Mouse (Mus musculus) myocyte (in vitro differentiated cells): Measurements from ENCODE around the gene Tnnt3. TPM values are rescaled to one million over a fixed set of nuclear protein-coding genes. Genes with fewer than 3 reads are reported as not detected.

Experiments used
- H3K27me3 ChIP-seq: one replicate; pipeline ENCODE4 v1.6.1; 2011; ENCODE audit not compliant: control insufficient read depth, insufficient read depth, insufficient read length
- H3K36me3 ChIP-seq: one replicate; pipeline ENCODE4 v1.6.1; 2011; ENCODE audit not compliant: control insufficient read depth, insufficient read depth
- H3K4me2 ChIP-seq: one replicate; pipeline ENCODE4 v1.6.1; 2011; ENCODE audit warnings: low read depth, control low read depth
- H3K4me3 ChIP-seq: one replicate; pipeline ENCODE4 v1.5.1; 2011; ENCODE audit warnings: mild to moderate bottlenecking, control low read depth, moderate library complexity
- H3K79me2 ChIP-seq: one replicate; pipeline ENCODE4 v1.6.1; 2011; ENCODE audit not compliant: control insufficient read depth, insufficient read depth
- H3ac ChIP-seq: one replicate; pipeline ENCODE4 v1.6.1; 2011; ENCODE audit not compliant: control insufficient read depth, insufficient read length
- CEBPB ChIP-seq: IDR thresholded peaks from 2 replicates; pipeline ENCODE4 v1.6.1; 2011; ENCODE audit warnings: mild to moderate bottlenecking, moderate library complexity; ENCODE audit not compliant: poor library complexity, insufficient read depth, severe bottlenecking
- E2F4 ChIP-seq: IDR thresholded peaks from one replicate; pipeline ENCODE4 v1.6.1; 2011; ENCODE audit warnings: mild to moderate bottlenecking, control low read depth, moderate library complexity; ENCODE audit not compliant: insufficient read depth
- MAX ChIP-seq: IDR thresholded peaks from one replicate; pipeline ENCODE4 v1.6.1; 2011; ENCODE audit warnings: low read depth, mild to moderate bottlenecking, control low read depth
- MYOD1 ChIP-seq, 3 experiments: IDR thresholded peaks; one replicate each; pipeline ENCODE4 v1.6.1; 2011; ENCODE audit warnings: control low read depth in 2 of 3, low read depth in 2 of 3, mild to moderate bottlenecking in 2 of 3, moderate library complexity in 1 of 3; ENCODE audit not compliant: insufficient read length in 2 of 3, control insufficient read depth in 1 of 3
- MYOG ChIP-seq, 3 experiments: IDR thresholded peaks; one replicate each; pipeline ENCODE4 v1.6.1; 2011; ENCODE audit warnings: control low read depth in 2 of 3, low read depth in 2 of 3, mild to moderate bottlenecking in 2 of 3; ENCODE audit not compliant: insufficient read length in 2 of 3, control insufficient read depth in 1 of 3, insufficient read depth in 1 of 3
- POLR2A ChIP-seq: IDR thresholded peaks from one replicate; pipeline ENCODE4 v1.6.1; 2011; ENCODE audit warnings: low read depth, mild to moderate bottlenecking, control low read depth, moderate library complexity; ENCODE audit not compliant: insufficient read length
- POLR2AphosphoS2 ChIP-seq: IDR thresholded peaks from one replicate; pipeline ENCODE4 v1.6.1; 2011; ENCODE audit warnings: low read depth, control low read depth; ENCODE audit not compliant: insufficient read length
- REST ChIP-seq: IDR thresholded peaks from one replicate; pipeline ENCODE4 v1.6.1; 2011; ENCODE audit warnings: mild to moderate bottlenecking, control low read depth, moderate library complexity; ENCODE audit not compliant: insufficient read depth, insufficient read length
- SRF ChIP-seq: IDR thresholded peaks from one replicate; pipeline ENCODE4 v1.6.1; 2011; ENCODE audit warnings: low read depth; ENCODE audit not compliant: control insufficient read depth, insufficient read length
- TCF12 ChIP-seq: IDR thresholded peaks from one replicate; pipeline ENCODE4 v1.6.1; 2011; ENCODE audit warnings: mild to moderate bottlenecking, control low read depth; ENCODE audit not compliant: poor library complexity, insufficient read depth, severe bottlenecking
- TCF3 ChIP-seq: IDR thresholded peaks from one replicate; pipeline ENCODE4 v1.6.1; 2011; ENCODE audit warnings: low read depth, control low read depth; ENCODE audit not compliant: insufficient read length
- USF1 ChIP-seq: IDR thresholded peaks from one replicate; pipeline ENCODE4 v1.6.1; 2011; ENCODE audit warnings: low read depth, mild to moderate bottlenecking, control low read depth, moderate library complexity
- polyA plus RNA-seq: library from polyadenylated mRNA; unstranded; fragments of >200 nt; fragmentation: generic; extraction: Trizol; gene quantifications from one replicate; pipeline ENCODE4 v1.2.1, GENCODE M21; 2012; ENCODE audit warnings: missing spikeins

Tnnt3 gene
- polyA plus RNA-seq, 1 experiment = 2,107 TPM

DNA sequence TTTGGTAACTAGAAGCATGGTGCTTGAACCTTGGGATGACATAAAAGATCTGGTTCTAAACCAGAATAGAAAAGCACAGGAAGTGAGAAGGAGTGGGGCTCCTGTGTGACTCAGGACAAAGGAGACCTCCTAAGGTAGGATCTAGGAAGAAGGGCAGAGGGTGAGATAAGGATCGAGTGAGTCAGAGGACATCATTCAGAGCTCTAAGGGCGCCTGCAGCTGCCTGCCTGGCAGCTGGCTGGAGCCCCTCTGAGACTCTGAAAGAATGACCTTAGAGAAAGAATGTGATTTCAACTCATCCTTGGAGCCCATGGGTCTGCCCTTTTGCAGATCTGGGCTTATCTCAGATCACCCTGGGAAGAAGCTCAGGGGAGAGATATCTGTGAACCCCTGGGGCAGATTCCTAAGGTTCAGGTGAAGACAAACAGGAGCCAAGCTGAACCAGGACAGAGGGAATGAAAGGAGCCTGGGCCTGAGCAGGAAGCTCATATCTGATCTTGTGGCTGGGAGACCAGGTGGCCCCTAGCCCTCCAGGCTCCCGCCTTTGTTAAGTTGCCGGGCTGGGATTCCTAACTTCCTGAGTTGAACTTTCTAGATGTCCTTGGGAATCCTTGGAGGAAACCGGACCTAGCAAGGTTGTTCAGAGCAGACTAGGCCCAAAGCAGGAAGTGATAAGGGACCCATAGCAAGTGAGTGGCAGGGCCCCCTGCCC is 530 bp downstream of the Tnnt3 start:
- Histone ChIP-seq H3K4me3 (peak overlapping the region; percentile 32), H3K27me3 (no peaks in the 10 kb centered on the region), H3ac (no peak overlapping the region), H3K4me2 (peak overlapping the region; percentile 88), H3K79me2 (peaks cover 10% of the 10 kb centered on the region), H3K36me3 (peaks cover 27% of the 10 kb centered on the region)
- TF ChIP-seq CEBPB = no peak
- TF ChIP-seq REST = no peak
- peak in 2 of 3 experiments; percentile 41 to 61 for TF ChIP-seq MYOG (IDR thresholded peaks at IDR 0.05; ENCODE audit: control insufficient read depth in 1 of 3, insufficient read depth in 1 of 3, insufficient read length in 2 of 3, low read depth in 2 of 3)
- no peak for TF ChIP-seq SRF
- peak; percentile 26 for TF ChIP-seq TCF12
- TF ChIP-seq TCF3 = no peak
- TF ChIP-seq MAX = no peak
- peak; percentile 26 for TF ChIP-seq POLR2A
- TF ChIP-seq MYOD1 (IDR thresholded peaks at IDR 0.05; ENCODE audit: control insufficient read depth in 1 of 3, insufficient read length in 2 of 3, low read depth in 2 of 3) = peak in 2 of 3 experiments; percentile 67 to 71

DNA sequence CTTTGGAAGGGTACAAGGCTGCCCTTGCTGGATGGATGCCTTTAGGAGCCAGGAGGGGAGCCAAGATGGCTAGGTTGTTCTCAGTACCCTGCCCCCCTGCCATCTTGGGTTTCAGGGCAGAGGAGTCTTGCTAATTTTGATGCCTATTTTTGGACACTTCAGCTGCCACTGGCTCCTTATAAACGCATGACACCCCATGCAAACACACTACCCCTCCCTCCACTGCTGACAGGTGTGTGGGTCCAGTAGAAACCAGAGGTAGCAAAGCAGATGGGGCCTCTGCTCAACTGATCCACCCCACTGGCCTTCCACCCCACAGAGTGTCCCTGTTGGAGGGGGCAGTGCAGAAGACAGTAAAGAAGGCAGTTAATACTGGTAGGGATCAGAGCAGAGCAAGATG is 1.4 kb downstream of the Tnnt3 start:
- H3K4me3 ChIP-seq = peak overlapping the region; percentile 32
- no peaks in the 10 kb centered on the region for H3K27me3 ChIP-seq
- H3K36me3 ChIP-seq = peaks cover 19% of the 10 kb centered on the region
- H3K79me2 ChIP-seq = peaks cover 10% of the 10 kb centered on the region
- peak overlapping the region; percentile 88 for H3K4me2 ChIP-seq
- H3ac ChIP-seq = no peak overlapping the region
- TF ChIP-seq POLR2A (peak; percentile 57), MYOG (IDR thresholded peaks at IDR 0.05; ENCODE audit: control insufficient read depth in 1 of 3, insufficient read depth in 1 of 3, insufficient read length in 2 of 3, low read depth in 2 of 3) (peak; percentile 89 to 99 (median 98)), E2F4 (no peak), TCF3 (peak; percentile 37), MYOD1 (IDR thresholded peaks at IDR 0.05; ENCODE audit: control insufficient read depth in 1 of 3, insufficient read length in 2 of 3, low read depth in 2 of 3) (peak; percentile 95 to 97 (median 97)), REST (no peak), CEBPB (no peak), SRF (peak; percentile 70), TCF12 (peak; percentile 95), POLR2AphosphoS2 (peak; percentile 75), MAX (no peak)

DNA sequence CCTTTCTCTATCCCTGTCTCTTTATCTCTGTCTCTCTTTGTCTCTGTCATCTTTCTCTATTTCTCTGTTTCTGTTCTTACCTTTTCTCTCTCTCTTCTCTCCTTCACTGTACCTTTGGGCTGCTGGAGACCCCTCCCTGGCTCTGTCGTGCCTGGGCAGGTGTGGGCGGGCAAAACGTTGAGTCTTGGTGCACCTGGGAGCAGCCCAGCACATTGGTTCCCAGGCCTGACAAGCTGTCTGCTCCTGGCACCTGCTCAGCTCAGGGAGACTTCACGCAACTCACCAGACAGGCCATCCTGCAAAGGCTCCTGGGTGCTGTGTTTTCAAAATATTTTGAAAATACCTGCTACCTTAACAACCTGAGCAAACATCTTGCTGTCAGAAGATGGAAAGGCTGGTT is 4.6 kb downstream of the Tnnt3 start:
- TF ChIP-seq MYOD1 (IDR thresholded peaks at IDR 0.05; ENCODE audit: control insufficient read depth in 1 of 3, insufficient read length in 2 of 3, low read depth in 2 of 3) = no peak
- TF ChIP-seq MYOG (IDR thresholded peaks at IDR 0.05; ENCODE audit: control insufficient read depth in 1 of 3, insufficient read depth in 1 of 3, insufficient read length in 2 of 3, low read depth in 2 of 3) = no peak
- TF ChIP-seq E2F4 = no peak
- TF ChIP-seq SRF = no peak
- TF ChIP-seq TCF12 = no peak
- no peak for TF ChIP-seq CEBPB
- TF ChIP-seq USF1 = no peak
- TF ChIP-seq MAX = no peak
- TF ChIP-seq POLR2A = peak; percentile 25
- peak; percentile 47 for TF ChIP-seq POLR2AphosphoS2
- TF ChIP-seq REST = no peak
- no peak for TF ChIP-seq TCF3
- Histone ChIP-seq H3ac (no peak overlapping the region), H3K36me3 (peaks cover 13% of the 10 kb centered on the region), H3K27me3 (no peaks in the 10 kb centered on the region), H3K4me3 (no peak overlapping the region), H3K4me2 (peak overlapping the region; percentile 88), H3K79me2 (peaks cover 10% of the 10 kb centered on the region)

DNA sequence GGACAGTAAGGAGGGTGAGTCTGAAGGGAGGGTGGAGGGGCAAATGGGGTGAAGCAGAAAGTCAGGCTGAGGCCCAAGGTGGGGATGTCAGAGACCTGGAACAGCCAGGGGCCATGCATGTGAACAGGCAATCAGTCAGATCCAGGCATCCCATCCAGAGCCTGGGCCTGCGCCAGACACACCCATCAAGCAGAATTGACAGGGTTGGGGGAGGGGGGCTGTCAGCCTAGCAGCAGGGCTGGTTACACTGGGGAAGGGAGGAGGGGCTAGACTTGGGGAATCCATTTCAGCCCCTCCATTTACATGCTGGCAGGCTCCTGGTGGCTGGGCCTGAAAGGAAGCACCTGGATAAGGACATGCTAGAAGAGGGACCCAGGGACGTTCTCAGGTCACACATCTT is 7.3 kb downstream of the Tnnt3 start:
- Histone ChIP-seq H3K4me3 (no peak overlapping the region), H3K4me2 (no peak overlapping the region), H3K79me2 (peaks cover 5% of the 10 kb centered on the region), H3K27me3 (no peaks in the 10 kb centered on the region), H3K36me3 (peaks cover 13% of the 10 kb centered on the region), H3ac (no peak overlapping the region)
- TF ChIP-seq POLR2AphosphoS2 (peak; percentile 58), SRF (no peak), POLR2A (peak; percentile 39)

DNA sequence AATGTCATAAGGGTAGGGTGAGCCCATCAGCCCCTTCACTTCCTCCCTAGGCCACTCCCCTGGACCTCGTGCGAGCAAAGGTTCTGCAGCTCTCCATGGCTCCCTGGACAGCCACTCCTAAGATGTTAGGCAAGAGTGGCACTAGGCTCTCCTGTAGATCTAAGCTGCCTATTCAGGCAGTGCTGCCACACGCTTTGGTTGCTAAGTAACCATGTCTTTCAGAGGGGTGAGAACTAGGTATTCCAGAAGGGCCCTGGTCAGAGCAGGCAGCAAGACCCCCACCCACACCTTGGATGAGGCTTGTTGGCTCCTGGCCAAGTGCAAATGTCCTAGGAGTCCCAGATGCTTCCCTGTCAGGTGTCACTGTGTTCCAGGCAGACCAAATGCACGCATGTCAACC is 7.9 kb downstream of the Tnnt3 start:
- Histone ChIP-seq H3K4me3 (no peak overlapping the region), H3K4me2 (no peak overlapping the region), H3K36me3 (peaks cover 13% of the 10 kb centered on the region), H3K79me2 (peaks cover 5% of the 10 kb centered on the region), H3ac (no peak overlapping the region), H3K27me3 (no peaks in the 10 kb centered on the region)
- TF ChIP-seq MAX = no peak
- no peak for TF ChIP-seq SRF
- peak; percentile 36 for TF ChIP-seq POLR2AphosphoS2
- no peak for TF ChIP-seq TCF12
